Mouse (Mus musculus): ENCODE data around the gene Mob4. TPM values are rescaled to one million over a fixed set of nuclear protein-coding genes. Genes with fewer than 3 reads are reported as not detected.
"Not testable (repeated sequence)": the region's sequence is repeated elsewhere in the genome, so short reads cannot be mapped to it uniquely, and the experiment has no call there.

Gene Mob4
- polyA plus RNA-seq, 1 experiment from 2014 or later = 189 TPM

- WGBS = 83% methylated on average over 1 of the region's 1 CpGs
Measured at GRCm38 (mm10) chr1:55107644-55108043, 23.4 kb upstream of the Mob4 start.

GRCm38 (mm10) chr1:55108473-55108872, 22.6 kb upstream of the Mob4 start:
- WGBS = 19% methylated on average over 2 of the region's 2 CpGs
- Histone ChIP-seq H3K4me2 (replicated peaks) (no peak overlapping the region), H3K9me3 (no peaks in the 10 kb centered on the region), H3K4me1 (replicated peaks) (no peaks in the 10 kb centered on the region), H3K4me3 (replicated peaks) (no peak overlapping the region), H3K9ac (replicated peaks) (no peak overlapping the region), H3K36me3 (no peaks in the 10 kb centered on the region), H3K27me3 (no peaks in the 10 kb centered on the region), H3K27ac (no peak overlapping the region)
- ATAC-seq = no peak

More at GRCm38 (mm10) chr1:55107644-55108043, 23.4 kb upstream of the Mob4 start:
- Histone ChIP-seq H3K4me3 (replicated peaks) (no peak overlapping the region), H3K27me3 (no peaks in the 10 kb centered on the region), H3K4me2 (replicated peaks) (no peak overlapping the region), H3K9ac (replicated peaks) (no peak overlapping the region), H3K36me3 (no peaks in the 10 kb centered on the region), H3K4me1 (replicated peaks) (no peaks in the 10 kb centered on the region), H3K9me3 (no peaks in the 10 kb centered on the region), H3K27ac (no peak overlapping the region)
- no peak for ATAC-seq

- ATAC-seq = no peak
- Histone ChIP-seq H3K9ac (replicated peaks) (no peak overlapping the region), H3K27ac (no peak overlapping the region), H3K9me3 (no peaks in the 10 kb centered on the region), H3K4me2 (replicated peaks) (no peak overlapping the region), H3K4me3 (replicated peaks) (no peak overlapping the region), H3K36me3 (no peaks in the 10 kb centered on the region), H3K27me3 (no peaks in the 10 kb centered on the region), H3K4me1 (replicated peaks) (no peaks in the 10 kb centered on the region)
- 93% methylated on average over 4 of the region's 4 CpGs for WGBS
Measured at GRCm38 (mm10) chr1:55109066-55109766, 21.8 kb upstream of the Mob4 start.

GRCm38 (mm10) chr1:55123046-55123445, 8.0 kb upstream of the Mob4 start:
- Histone ChIP-seq H3K4me1 (replicated peaks) (no peaks in the 10 kb centered on the region), H3K4me2 (replicated peaks) (no peak overlapping the region)
- WGBS = 86% methylated on average over 5 of the region's 5 CpGs

DNA sequence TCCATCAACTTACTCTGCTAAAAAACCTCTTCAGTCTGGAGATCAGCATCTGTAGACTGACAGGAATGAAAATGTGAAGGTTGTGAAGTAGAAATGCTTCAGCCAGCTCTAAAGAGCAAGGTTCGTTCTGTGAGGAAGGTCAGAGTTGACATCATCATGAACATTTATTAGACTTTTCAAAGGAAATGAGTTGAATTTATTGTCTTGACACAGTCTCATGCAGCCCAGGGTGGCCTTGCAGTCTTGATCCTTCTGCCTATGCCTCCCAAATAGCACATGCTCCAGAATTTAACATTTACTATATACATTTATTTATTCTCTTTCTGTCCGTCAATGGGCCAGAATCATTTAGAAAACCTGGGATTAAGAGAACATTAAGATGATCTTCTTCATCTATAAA, 7.5 kb upstream of the Mob4 start:
- Histone ChIP-seq H3K27me3 (no peaks in the 10 kb centered on the region), H3K4me1 (replicated peaks) (no peaks in the 10 kb centered on the region), H3K27ac (no peak overlapping the region), H3K4me3 (replicated peaks) (no peak overlapping the region), H3K9me3 (no peaks in the 10 kb centered on the region), H3K9ac (replicated peaks) (no peak overlapping the region), H3K36me3 (no peaks in the 10 kb centered on the region), H3K4me2 (replicated peaks) (no peak overlapping the region)
- WGBS = 92% methylated on average over 2 of the region's 2 CpGs
- no peak for ATAC-seq

More at GRCm38 (mm10) chr1:55123046-55123445, 8.0 kb upstream of the Mob4 start:
- no peak for ATAC-seq
- Histone ChIP-seq H3K36me3 (no peaks in the 10 kb centered on the region), H3K9ac (replicated peaks) (no peak overlapping the region), H3K4me3 (replicated peaks) (no peak overlapping the region), H3K9me3 (no peaks in the 10 kb centered on the region), H3K27me3 (no peaks in the 10 kb centered on the region), H3K27ac (no peak overlapping the region)

- 96% methylated on average over 2 of the region's 2 CpGs for WGBS
- not testable (repeated sequence) for H3K9me3 ChIP-seq; H3K27me3 ChIP-seq; H3K36me3 ChIP-seq; H3K27ac ChIP-seq; H3K9ac ChIP-seq (replicated peaks); H3K4me3 ChIP-seq (replicated peaks); ATAC-seq; H3K4me1 ChIP-seq (replicated peaks); H3K4me2 ChIP-seq (replicated peaks)
Measured at GRCm38 (mm10) chr1:55124136-55124535, 6.9 kb upstream of the Mob4 start.

DNA sequence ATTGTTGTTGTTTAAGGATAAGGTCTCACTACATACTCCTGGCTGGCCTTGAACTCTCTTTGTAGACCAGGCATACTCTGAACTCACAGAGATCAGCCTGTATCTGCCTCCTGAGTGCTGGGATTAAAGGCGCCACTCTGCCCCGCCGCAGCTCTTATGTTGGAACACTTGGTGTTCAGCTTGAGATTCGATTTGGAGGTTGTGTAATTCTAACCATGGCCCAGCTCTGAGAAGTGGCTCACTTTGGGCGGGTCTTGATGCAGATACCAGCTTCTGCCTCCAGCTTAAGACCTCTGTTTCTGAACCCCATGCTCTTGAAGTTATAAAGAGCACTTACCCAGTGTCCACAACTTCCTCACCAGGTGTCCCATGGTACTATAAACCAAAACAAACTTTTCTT, 1.3 kb upstream of the Mob4 start:
- WGBS = 95% methylated on average over 5 of the region's 5 CpGs
- ATAC-seq = no peak
- Histone ChIP-seq H3K27ac (no peak overlapping the region; the same call in 1 of the 2 replicates), H3K4me1 (replicated peaks) (peaks cover 33% of the 10 kb centered on the region), H3K27me3 (no peaks in the 10 kb centered on the region), H3K4me2 (replicated peaks) (no peak overlapping the region), H3K4me3 (replicated peaks) (no peak overlapping the region), H3K9me3 (no peaks in the 10 kb centered on the region), H3K9ac (replicated peaks) (no peak overlapping the region), H3K36me3 (no peaks in the 10 kb centered on the region)

GRCm38 (mm10) chr1:55130190-55130916, 678 bp upstream of the Mob4 start:
- WGBS = 74% methylated on average over 10 of the region's 10 CpGs

GRCm38 (mm10) chr1:55131424-55132014, 488 bp downstream of the Mob4 start:
- Histone ChIP-seq H3K9ac (replicated peaks) (peak overlapping the region; percentile 99), H3K36me3 (0 out of 2 replicates have a peak, but pooled peaks cover 5% of the 10 kb centered on the region), H3K9me3 (no peaks in the 10 kb centered on the region), H3K4me3 (replicated peaks) (peak overlapping the region; percentile 98), H3K4me1 (replicated peaks) (peaks cover 37% of the 10 kb centered on the region), H3K4me2 (replicated peaks) (peak overlapping the region; percentile 63), H3K27me3 (no peaks in the 10 kb centered on the region), H3K27ac (peak overlapping the region; percentile 98)
- ATAC-seq = no peak
- under 1% methylated on average over 47 of the region's 47 CpGs for WGBS

More at GRCm38 (mm10) chr1:55130190-55130916, 678 bp upstream of the Mob4 start:
- no peaks in the 10 kb centered on the region for H3K27me3 ChIP-seq
- peak overlapping the region; percentile 98 for H3K4me3 ChIP-seq (replicated peaks)
- H3K4me1 ChIP-seq (replicated peaks) = peaks cover 33% of the 10 kb centered on the region
- no peaks in the 10 kb centered on the region for H3K36me3 ChIP-seq
- H3K9me3 ChIP-seq = no peaks in the 10 kb centered on the region
- peak overlapping the region; percentile 99 for H3K9ac ChIP-seq (replicated peaks)
- ATAC-seq = no peak
- peak overlapping the region; percentile 63 for H3K4me2 ChIP-seq (replicated peaks)
- H3K27ac ChIP-seq = peak overlapping the region; percentile 98

DNA sequence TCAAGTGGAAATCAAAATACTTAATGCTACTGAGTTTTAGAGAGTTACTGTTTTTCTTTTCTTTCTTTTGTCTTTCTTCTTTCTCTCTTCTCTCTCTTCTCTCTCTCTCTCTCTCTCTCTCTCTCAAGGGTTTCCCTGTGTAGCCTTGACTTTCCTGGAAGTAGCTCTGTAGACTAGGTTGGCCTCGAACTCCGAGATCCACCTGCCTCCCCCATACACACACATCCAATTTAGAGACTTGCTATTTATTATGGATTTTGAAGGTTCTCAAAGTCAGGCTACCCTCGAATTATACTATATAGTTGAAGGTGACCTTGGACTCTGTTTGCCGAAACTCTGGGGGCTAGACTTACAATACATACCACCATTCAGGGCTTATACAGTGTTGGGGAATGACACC, 1.3 kb downstream of the Mob4 start:
- peak overlapping the region; percentile 99 for H3K9ac ChIP-seq (replicated peaks)
- H3K27ac ChIP-seq = no peak overlapping the region
- ATAC-seq = no peak
- peaks cover 37% of the 10 kb centered on the region for H3K4me1 ChIP-seq (replicated peaks)
- 72% methylated on average over 4 of the region's 4 CpGs for WGBS
- H3K4me2 ChIP-seq (replicated peaks) = peak overlapping the region; percentile 63
- H3K27me3 ChIP-seq = no peaks in the 10 kb centered on the region
- no peaks in the 10 kb centered on the region for H3K9me3 ChIP-seq
- H3K4me3 ChIP-seq (replicated peaks) = peak overlapping the region; percentile 98
- H3K36me3 ChIP-seq = 0 out of 2 replicates have a peak, but pooled peaks cover 5% of the 10 kb centered on the region

GRCm38 (mm10) chr1:55133173-55133572, 2.1 kb downstream of the Mob4 start:
- H3K4me1 ChIP-seq (replicated peaks) = peaks cover 37% of the 10 kb centered on the region
- peaks cover 8% of the 10 kb centered on the region; the same call in 1 of the 2 replicates for H3K36me3 ChIP-seq
- no peaks in the 10 kb centered on the region for H3K27me3 ChIP-seq
- ATAC-seq = no peak
- 0 out of 2 replicates have a peak overlapping the region, but pooled peaks have one; percentile 9 for H3K4me2 ChIP-seq (replicated peaks)
- H3K9me3 ChIP-seq = no peaks in the 10 kb centered on the region
- no peak overlapping the region for H3K27ac ChIP-seq
- no peak overlapping the region for H3K4me3 ChIP-seq (replicated peaks)
- 87% methylated on average over 2 of the region's 2 CpGs for WGBS
- no peak overlapping the region for H3K9ac ChIP-seq (replicated peaks)

- H3K9me3 ChIP-seq = no peaks in the 10 kb centered on the region
- no peaks in the 10 kb centered on the region for H3K27me3 ChIP-seq
- H3K36me3 ChIP-seq = peaks cover 8% of the 10 kb centered on the region; the same call in 1 of the 2 replicates
- H3K4me2 ChIP-seq (replicated peaks) = no peak overlapping the region
- no peak overlapping the region for H3K27ac ChIP-seq
- no peak for ATAC-seq
- no peak overlapping the region for H3K9ac ChIP-seq (replicated peaks)
- H3K4me1 ChIP-seq (replicated peaks) = peaks cover 37% of the 10 kb centered on the region
- 100% methylated on average over 3 of the region's 3 CpGs for WGBS
- no peak overlapping the region for H3K4me3 ChIP-seq (replicated peaks)
Measured at GRCm38 (mm10) chr1:55134301-55134700, 3.3 kb downstream of the Mob4 start.

Data from midbrain, embryonic 13.5 days (tissue).